ENCODE assay signal across 7 mouse cellular contexts in the genomic region with DNA sequence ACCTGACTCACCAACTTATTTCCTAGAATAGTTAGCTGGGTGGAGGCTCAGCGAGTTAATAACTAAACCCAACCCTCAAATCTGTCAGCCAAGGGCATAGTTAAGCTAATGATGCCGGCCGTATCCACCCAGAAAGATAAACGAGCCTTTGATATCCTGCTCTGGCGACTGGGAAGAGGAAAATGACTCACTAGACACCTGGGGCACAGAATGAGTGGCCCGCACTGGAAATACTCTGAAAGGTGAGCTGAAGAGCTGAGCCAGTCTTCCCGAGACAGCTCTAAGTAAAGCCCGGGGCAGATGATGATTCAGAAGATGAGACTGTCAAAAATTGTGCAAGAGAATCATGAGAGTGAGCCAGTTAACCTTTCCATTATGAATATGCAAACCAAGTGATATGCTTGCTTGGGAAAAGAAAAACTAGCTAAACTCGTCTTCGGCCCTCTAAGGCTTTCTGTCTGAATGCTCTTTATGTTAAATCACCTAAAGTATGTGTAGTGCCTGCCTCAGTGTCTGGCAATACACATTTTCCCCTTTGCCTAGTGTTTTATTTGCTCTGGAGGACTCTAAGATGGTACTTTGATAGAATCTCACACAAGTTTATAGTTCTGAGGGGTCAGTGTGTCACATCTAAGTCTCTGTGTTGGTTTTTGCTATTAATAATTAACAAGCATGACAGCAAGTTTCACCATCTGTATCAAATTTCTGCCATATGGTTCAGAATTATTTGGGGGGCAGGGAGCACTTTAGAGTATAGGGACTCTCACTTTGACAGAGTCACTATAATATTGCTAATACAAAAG. TPM values are rescaled to one million over a fixed set of nuclear protein-coding genes. Genes with fewer than 3 reads are reported as not detected.
A peak's percentile ranks its signal among the peaks of the same experiment; 100 is the strongest.
DNase-seq lines count a peak whose midpoint lies in the region; ATAC-seq and TF ChIP-seq lines count a peak whose summit lies in the region.

No protein-coding gene starts in this region.

- WGBS in lung, postnatal 0 days: 12% methylated on average over 10 of the region's 10 CpGs
- 52% methylated on average over 10 of the region's 10 CpGs for WGBS in liver, embryonic 12.5 days (ENCODE audit: insufficient replicate concordance)
- WGBS in stomach, postnatal 0 days: 25% methylated on average over 10 of the region's 10 CpGs
- WGBS in forebrain, embryonic 15.5 days: 57% methylated on average over 10 of the region's 10 CpGs

- no peak overlapping the region for H3K4me3 ChIP-seq in lung, postnatal 0 days (ENCODE audit: low read depth, low read length)
- H3K4me3 ChIP-seq in liver, embryonic 12.5 days: no peak overlapping the region
- H3K4me3 ChIP-seq in stomach, postnatal 0 days (ENCODE audit: low read depth, low read length): no peak overlapping the region
- H3K4me3 ChIP-seq in forebrain, embryonic 15.5 days: no peak overlapping the region

- ATAC-seq in lung, postnatal 0 days: peak; percentile 44
- ATAC-seq in liver, embryonic 12.5 days: no peak
- peak; percentile 95 for ATAC-seq in stomach, postnatal 0 days (ENCODE audit: low FRiP score, low TSS enrichment)
- no peak for ATAC-seq in forebrain, embryonic 15.5 days (replicated peaks)

- no peak for TF ChIP-seq CTCF in lung, postnatal 0 days (IDR thresholded peaks at IDR 0.05)
- no peak for TF ChIP-seq CTCF in stomach, postnatal 0 days (IDR thresholded peaks at IDR 0.05; ENCODE audit: low read depth)

- H3K4me2 ChIP-seq in lung, postnatal 0 days (replicated peaks; ENCODE audit: low read depth, low read length): peak overlapping the region; percentile 35
- H3K4me2 ChIP-seq in liver, embryonic 12.5 days: peak overlapping the region; percentile 9
- peak overlapping the region; percentile 42 for H3K4me2 ChIP-seq in stomach, postnatal 0 days (replicated peaks; ENCODE audit: low read depth)
- no peak overlapping the region for H3K4me2 ChIP-seq in forebrain, embryonic 15.5 days (replicated peaks)

- no peak overlapping the region for H3K27ac ChIP-seq in lung, postnatal 0 days (ENCODE audit: low read length)
- H3K27ac ChIP-seq in liver, embryonic 12.5 days: no peak overlapping the region
- H3K27ac ChIP-seq in stomach, postnatal 0 days (replicated peaks): peak overlapping the region; percentile 90
- H3K27ac ChIP-seq in forebrain, embryonic 15.5 days (replicated peaks): no peak overlapping the region

- peaks cover 8% of the 10 kb centered on the region for H3K4me1 ChIP-seq in lung, postnatal 0 days (ENCODE audit: insufficient read depth, low read depth, low read length)
- no peaks in the 10 kb centered on the region for H3K4me1 ChIP-seq in liver, embryonic 12.5 days
- no peaks in the 10 kb centered on the region for H3K4me1 ChIP-seq in stomach, postnatal 0 days (replicated peaks; ENCODE audit: control insufficient read depth, insufficient read depth)
- no peaks in the 10 kb centered on the region for H3K4me1 ChIP-seq in forebrain, embryonic 15.5 days

- no peaks in the 10 kb centered on the region for H3K27me3 ChIP-seq in lung, postnatal 0 days (replicated peaks; ENCODE audit: insufficient read depth, low read length)
- H3K27me3 ChIP-seq in liver, embryonic 12.5 days (replicated peaks): no peaks in the 10 kb centered on the region
- no peaks in the 10 kb centered on the region for H3K27me3 ChIP-seq in stomach, postnatal 0 days (ENCODE audit: control insufficient read depth, insufficient read depth, low read length)
- no peaks in the 10 kb centered on the region for H3K27me3 ChIP-seq in forebrain, embryonic 15.5 days

- DNase-seq in lung, postnatal 0 days (ENCODE audit: low spot score): peak; percentile 22
- DNase-seq in lung, postnatal 36 days: no peak
- peak; percentile 42 for DNase-seq in kidney, adult 11 months
- peak; percentile 58 for DNase-seq in stomach, postnatal 0 days (ENCODE audit: low spot score)
- DNase-seq in layer of hippocampus, postnatal 25 days (ENCODE audit: extremely low spot score in 1 of 2, low spot score in 1 of 2): no peak

- H3K9ac ChIP-seq in lung, postnatal 0 days (replicated peaks; ENCODE audit: low read depth): no peak overlapping the region
- H3K9ac ChIP-seq in liver, embryonic 12.5 days: no peak overlapping the region
- H3K9ac ChIP-seq in stomach, postnatal 0 days (ENCODE audit: low read length): no peak overlapping the region
- no peak overlapping the region for H3K9ac ChIP-seq in forebrain, embryonic 15.5 days (replicated peaks)

- no peaks in the 10 kb centered on the region for H3K9me3 ChIP-seq in lung, postnatal 0 days (ENCODE audit: low read length)
- H3K9me3 ChIP-seq in liver, embryonic 12.5 days (replicated peaks): no peaks in the 10 kb centered on the region
- no peaks in the 10 kb centered on the region for H3K9me3 ChIP-seq in stomach, postnatal 0 days (ENCODE audit: control insufficient read depth, low read length)
- no peaks in the 10 kb centered on the region for H3K9me3 ChIP-seq in forebrain, embryonic 15.5 days

- no peak for TF ChIP-seq EP300 in lung, postnatal 0 days (IDR thresholded peaks at IDR 0.05)
- peak; percentile 61 for TF ChIP-seq EP300 in stomach, postnatal 0 days (optimal IDR thresholded peaks at IDR 0.05)

- no peaks in the 10 kb centered on the region for H3K36me3 ChIP-seq in lung, postnatal 0 days (ENCODE audit: insufficient read depth, low read length)
- H3K36me3 ChIP-seq in liver, embryonic 12.5 days: no peaks in the 10 kb centered on the region
- no peaks in the 10 kb centered on the region for H3K36me3 ChIP-seq in stomach, postnatal 0 days (ENCODE audit: control insufficient read depth, insufficient read depth, low read length)
- H3K36me3 ChIP-seq in forebrain, embryonic 15.5 days: no peaks in the 10 kb centered on the region

RNA-seq across cellular contexts. Expression of a gene that starts 8.0 kb away (rescaled TPM):
- 15.2 and 16.6 TPM in 2 replicates for polyA plus RNA-seq in lung, postnatal 0 days (2015; fragmentation: Nextera tagmentation; extraction: Ambion mirVana)
- 7.8 and 8.6 TPM in 2 replicates for polyA plus RNA-seq in liver, embryonic 12.5 days (2016; fragmentation: Nextera tagmentation; extraction: Ambion mirVana)
- 17.6 and 20.5 TPM in 2 replicates for polyA plus RNA-seq in stomach, postnatal 0 days (2015; fragmentation: Nextera tagmentation; extraction: Ambion mirVana)
- 31.0 and 32.2 TPM in 2 replicates for polyA plus RNA-seq in forebrain, embryonic 15.5 days (2015; fragmentation: Nextera tagmentation; extraction: Ambion mirVana)
- total RNA-seq in layer of hippocampus, postnatal 25 days (2021): 10 to 100 TPM; 22.2 to 31.3 TPM

Comparison
In these comparisons a context has a peak if more than half of its experiments do, and no peak if none do; other contexts are left out.
1. DNase-seq: peak in lung, postnatal 0 days (single experiment), kidney, adult 11 months (single experiment) and stomach, postnatal 0 days (single experiment); none in lung, postnatal 36 days (single experiment) and layer of hippocampus, postnatal 25 days (0 of 2).
2. ATAC-seq: peak in lung, postnatal 0 days (single experiment) and stomach, postnatal 0 days (single experiment); none in liver, embryonic 12.5 days (single experiment) and forebrain, embryonic 15.5 days (single experiment).